Mouse (Mus musculus) mouse embryonic stem cell (cell line): ENCODE measurements around the gene Cblb.

ENCODE experiments used
- in situ Hi-C, 2 experiments: fragments of 300-500 bp; cut with MboI; formaldehyde crosslinking; loops; 1 replicate in 1 of 2; 3 replicates in 1 of 2; pipeline ENCODE4 v1.14.3; 2019 to 2020; ENCODE audit warnings: low sequenced_read_pairs in 2 of 2, low pct_unique_long_range_greater_than_20kb in 1 of 2, mixed read lengths in 1 of 2; ENCODE audit not compliant: unreplicated experiment in 1 of 2

The Cblb gene

GRCm38 (mm10) chr16:52031091-52031689 is at the start of gene Cblb:
TSS of gene Cblb (plus strand) at chr16:52031225.
- in situ Hi-C loops: no loop called here

- in situ Hi-C loops: no loop called here
Observed at GRCm38 (mm10) chr16:51985436-51985835, 45.6 kb upstream of the Cblb start.

- in situ Hi-C loops: no loop called here
Observed at GRCm38 (mm10) chr16:51986207-51986606, 44.8 kb upstream of the Cblb start.

DNA sequence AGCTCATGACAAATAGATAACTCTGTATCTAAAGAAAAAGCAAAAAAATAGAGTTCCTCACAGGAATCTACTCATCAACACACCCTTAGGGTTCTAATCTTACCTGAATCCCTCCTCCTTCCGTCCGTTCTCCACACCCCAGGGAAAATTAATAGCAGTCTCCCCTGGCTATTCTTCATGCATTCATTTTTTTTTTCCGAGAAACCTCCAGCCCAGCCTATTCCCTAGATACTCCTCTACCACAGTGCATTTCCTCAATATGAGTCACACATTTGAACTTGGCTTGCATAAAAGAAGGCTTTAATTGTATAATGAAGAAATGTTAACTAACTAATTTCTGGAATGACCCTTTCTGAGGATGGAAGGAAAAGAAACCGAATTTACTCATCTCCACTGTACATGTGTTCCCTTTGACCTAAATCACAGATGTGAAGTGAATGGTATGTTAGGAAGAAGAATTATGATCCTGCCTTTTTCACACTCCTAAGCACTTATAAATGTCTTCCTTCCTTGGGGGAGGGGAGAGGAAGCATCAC is 43.9 kb upstream of the Cblb start:
- in situ Hi-C loops: no loop called here

DNA sequence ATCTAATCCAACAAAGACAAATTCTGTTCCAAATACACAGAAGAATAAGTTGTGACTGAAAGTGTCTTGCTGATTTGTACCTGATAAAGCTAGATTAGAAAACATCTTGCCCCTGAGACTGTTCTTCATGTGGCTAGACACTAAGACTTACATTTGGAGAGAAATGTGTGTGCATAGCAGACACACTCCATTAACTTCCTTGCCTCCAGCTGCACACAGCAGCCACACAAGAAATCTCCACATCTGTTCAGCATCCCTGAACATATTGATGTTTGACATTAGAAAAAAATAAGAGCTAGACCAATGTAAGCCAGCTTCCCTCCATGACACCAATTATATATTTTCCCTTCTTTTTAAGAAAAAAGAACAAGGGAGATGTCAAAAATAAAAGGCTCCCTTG is 43.0 kb upstream of the Cblb start:
- in situ Hi-C loops: no loop called here

GRCm38 (mm10) chr16:51989259-51989658 is 41.8 kb upstream of the Cblb start:
- in situ Hi-C loops: no loop called here

- in situ Hi-C loops: no loop called here
Observed at GRCm38 (mm10) chr16:52000043-52000442, 31.0 kb upstream of the Cblb start.

DNA sequence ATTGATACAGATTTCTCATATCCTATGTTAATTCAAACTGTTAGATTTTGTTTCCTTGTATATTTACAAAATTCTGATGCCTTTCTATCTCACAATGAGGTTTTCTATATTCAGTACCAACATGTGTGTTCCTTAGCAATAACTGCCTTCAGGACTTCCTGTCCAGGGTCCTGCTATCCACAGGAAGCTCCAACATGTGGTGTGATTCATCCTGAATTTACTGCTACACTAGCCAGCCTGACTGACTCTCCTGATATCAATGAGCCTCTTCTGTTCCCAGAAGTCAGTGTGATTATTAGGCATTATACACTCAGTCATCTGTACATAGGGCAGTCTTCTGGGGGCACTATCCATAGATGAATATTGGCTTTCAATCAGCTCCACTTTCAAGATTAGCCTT is 30.2 kb upstream of the Cblb start:
- in situ Hi-C loops: no loop called here

DNA sequence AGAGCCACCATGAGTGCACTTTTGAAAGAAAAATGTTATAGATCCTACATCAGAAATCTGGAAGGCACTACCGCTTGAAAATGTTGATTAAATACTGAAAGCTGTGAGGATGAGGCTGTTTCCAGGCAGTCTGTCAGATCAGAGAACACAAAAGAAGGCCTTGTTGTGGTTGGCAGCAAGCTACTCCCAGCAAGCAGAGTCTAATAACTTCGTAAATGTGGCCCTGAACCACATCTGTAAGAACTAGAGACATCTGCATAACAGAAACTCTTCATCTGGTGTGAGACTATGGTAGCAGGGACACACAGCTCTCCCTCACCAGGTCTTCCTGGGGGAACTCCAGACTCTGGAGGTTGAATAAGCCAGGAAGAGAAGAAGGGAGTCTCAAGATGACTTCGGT is 24.0 kb upstream of the Cblb start:
- in situ Hi-C loops: no loop called here

- in situ Hi-C loops: no loop called here
Observed at GRCm38 (mm10) chr16:52008471-52008870, 22.6 kb upstream of the Cblb start.

GRCm38 (mm10) chr16:52009421-52009820 is 21.6 kb upstream of the Cblb start:
- in situ Hi-C loops: no loop called here

- in situ Hi-C loops: no loop called here
Observed at GRCm38 (mm10) chr16:52012984-52013383, 18.0 kb upstream of the Cblb start.

DNA sequence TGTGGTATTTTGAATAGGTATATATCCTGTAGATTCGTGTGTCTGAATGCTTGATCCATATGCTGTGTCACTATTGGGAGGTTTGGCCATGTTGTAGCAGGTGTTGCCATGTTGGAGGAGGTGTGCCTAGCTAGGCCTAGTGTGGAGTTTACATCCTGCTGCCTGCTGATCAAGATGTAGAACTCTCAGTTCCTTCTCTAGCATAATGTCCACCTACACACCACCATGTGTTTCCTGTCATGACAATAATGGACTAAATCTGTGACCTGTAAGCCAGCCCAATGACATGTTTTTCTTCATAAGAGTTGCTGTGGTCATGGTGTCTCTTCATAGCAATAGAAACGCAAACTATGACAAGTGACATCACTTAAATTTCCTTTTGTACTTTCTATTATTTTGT is 17.2 kb upstream of the Cblb start:
- in situ Hi-C loops: no loop called here

- in situ Hi-C loops: no loop called here
Observed at GRCm38 (mm10) chr16:52023417-52023816, 7.6 kb upstream of the Cblb start.

- in situ Hi-C loops: no loop called here
Observed at GRCm38 (mm10) chr16:52027326-52027725, 3.7 kb upstream of the Cblb start.

DNA sequence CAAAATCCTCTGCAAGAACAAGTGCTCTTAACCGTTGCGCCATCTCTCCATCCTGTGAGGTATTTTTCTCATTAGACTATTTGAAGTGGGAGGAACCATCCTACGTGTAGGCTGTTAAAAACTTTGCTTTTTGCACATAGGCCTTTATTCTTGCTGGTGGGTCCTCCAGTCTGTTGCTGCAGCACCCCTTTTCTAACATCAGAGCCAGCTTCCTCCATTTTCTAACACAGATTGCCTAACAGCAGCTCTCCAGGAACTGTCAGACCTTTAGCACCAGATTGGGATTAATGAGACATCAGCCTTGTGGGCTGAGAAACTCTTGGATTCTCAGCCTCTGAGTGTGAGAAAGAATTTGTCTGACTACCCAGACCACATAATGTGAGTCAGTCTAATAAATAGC is 2.0 kb upstream of the Cblb start:
- in situ Hi-C loops: no loop called here

DNA sequence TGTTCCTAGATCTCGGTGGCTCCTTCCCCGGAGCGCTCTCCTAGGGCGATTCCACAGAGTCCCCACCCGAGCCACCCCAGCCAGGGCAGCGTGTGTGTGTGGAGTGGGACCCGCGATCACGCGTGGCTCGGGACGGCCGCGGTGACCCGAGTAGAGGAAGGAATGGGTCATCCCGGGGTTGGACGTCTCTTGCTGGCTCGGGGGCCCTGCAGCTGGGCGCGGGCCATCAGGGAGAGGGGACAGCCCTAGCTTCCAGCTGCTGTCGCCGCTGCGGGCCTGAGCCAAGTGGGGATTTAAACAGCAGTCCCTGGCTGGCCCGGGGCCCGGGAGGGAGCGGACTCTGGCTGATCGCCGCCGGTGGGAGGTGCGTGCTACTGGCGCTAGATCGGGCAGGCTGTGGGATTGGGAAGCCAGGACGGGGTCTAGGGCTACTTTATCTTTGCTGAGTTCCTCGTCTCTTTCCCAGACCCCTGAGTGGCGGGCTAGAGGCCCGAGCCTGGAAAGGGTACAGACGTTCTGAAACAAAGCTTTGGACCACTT is 757 bp downstream of the Cblb start:
- in situ Hi-C loops: no loop called here

DNA sequence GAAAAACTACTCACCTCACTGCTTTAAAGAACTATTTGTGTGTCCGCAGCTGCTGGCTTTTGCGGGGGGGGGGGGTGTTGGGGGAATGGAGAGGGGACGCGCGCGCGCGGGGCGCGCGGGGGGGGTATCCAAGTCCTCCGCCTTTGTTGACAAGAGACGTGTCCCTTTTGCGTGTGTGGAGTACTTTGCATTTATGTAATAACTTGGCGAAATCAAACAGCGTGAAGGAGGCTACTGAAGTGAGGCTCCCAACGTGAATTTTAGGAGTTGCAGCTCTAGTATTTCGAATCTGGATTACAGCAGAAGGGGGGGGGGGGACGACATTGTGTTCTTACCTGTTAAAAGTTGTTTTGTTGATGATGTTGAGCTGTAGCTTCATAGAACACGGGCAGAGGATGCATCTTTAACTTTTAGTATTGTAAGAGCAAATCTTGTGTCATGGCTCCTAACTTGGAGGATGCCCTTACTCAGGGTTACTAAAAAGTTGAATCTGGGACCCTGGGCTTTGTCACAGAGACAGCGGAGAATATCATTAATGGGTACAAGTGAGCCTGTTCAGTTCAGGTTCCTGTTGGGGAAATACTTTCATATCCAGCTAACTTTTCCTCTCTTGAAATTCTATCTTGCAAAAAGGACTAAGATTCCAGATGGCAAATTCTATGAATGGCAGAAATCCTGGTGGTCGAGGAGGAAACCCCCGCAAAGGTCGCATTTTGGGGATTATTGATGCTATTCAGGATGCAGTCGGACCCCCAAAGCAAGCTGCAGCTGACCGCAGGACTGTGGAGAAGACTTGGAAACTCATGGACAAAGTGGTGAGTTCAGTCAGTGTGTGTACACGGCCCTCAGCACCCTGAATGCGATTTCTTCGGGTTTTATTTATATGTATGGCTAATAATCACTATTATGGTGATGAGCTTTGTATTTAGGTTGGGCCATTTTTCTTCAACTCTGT is 1.6 kb downstream of the Cblb start:
- in situ Hi-C loops: no loop called here
